Comparison of ENCODE assay signal across 25 mouse cellular contexts in genomic region chr3:127711536-127711935, GRCm38 (mm10).
DNase-seq lines count a peak whose midpoint lies in the region; ATAC-seq and TF ChIP-seq lines count a peak whose summit lies in the region.
"Had no signal": no experiment of that assay in that cellular context is flagged by ENCODE, and none has a peak within 500 bp of the region (broad histone marks: within the 10 kb centered on the region; RNA-seq: fewer than 3 reads in every experiment).

No protein-coding gene starts in this region.

- H3K4me1 ChIP-seq in forebrain, embryonic 13.5 days = peaks cover 34% of the 10 kb centered on the region
- peaks cover 14% of the 10 kb centered on the region for H3K4me1 ChIP-seq in forebrain, embryonic 11.5 days (replicated peaks; ENCODE audit: control insufficient read depth, insufficient read depth, low read length)
- no peaks in the 10 kb centered on the region for H3K4me1 ChIP-seq in kidney, adult 2 months (ENCODE audit: control insufficient read depth, insufficient read depth, low read length)
- H3K4me1 ChIP-seq in kidney, embryonic 15.5 days = no peaks in the 10 kb centered on the region
- H3K4me1 ChIP-seq: embryonic facial prominence, embryonic 15.5 days; heart, embryonic 10.5 days; heart, embryonic 13.5 days had no signal

- H3K9ac ChIP-seq in forebrain, embryonic 13.5 days = no peak overlapping the region
- H3K9ac ChIP-seq in forebrain, embryonic 11.5 days (ENCODE audit: low read length) = no peak overlapping the region
- H3K9ac ChIP-seq in kidney, embryonic 15.5 days = no peak overlapping the region
- H3K9ac ChIP-seq: embryonic facial prominence, embryonic 12.5 days; embryonic facial prominence, embryonic 15.5 days; heart, embryonic 13.5 days; hindbrain, embryonic 14.5 days had no signal

- no peak overlapping the region for H3K4me3 ChIP-seq in forebrain, embryonic 13.5 days
- H3K4me3 ChIP-seq in forebrain, embryonic 11.5 days (ENCODE audit: low read depth, low read length) = no peak overlapping the region
- H3K4me3 ChIP-seq in kidney, adult 2 months (ENCODE audit: insufficient read depth, low read depth, low read length) = no peak overlapping the region
- H3K4me3 ChIP-seq in kidney, embryonic 15.5 days (replicated peaks) = no peak overlapping the region
- H3K4me3 ChIP-seq: embryonic facial prominence, embryonic 12.5 days; embryonic facial prominence, embryonic 15.5 days; heart, adult 2 months; heart, embryonic 10.5 days; heart, embryonic 13.5 days had no signal

- WGBS in forebrain, embryonic 13.5 days = 84% methylated on average over 3 of the region's 3 CpGs
- 86% methylated on average over 3 of the region's 3 CpGs for WGBS in forebrain, embryonic 11.5 days
- 61% methylated on average over 3 of the region's 3 CpGs for WGBS in kidney, adult 2 months
- 87% methylated on average over 3 of the region's 3 CpGs for WGBS in kidney, embryonic 15.5 days

- ATAC-seq in forebrain, embryonic 13.5 days = no peak
- ATAC-seq in forebrain, embryonic 11.5 days (replicated peaks; ENCODE audit: low FRiP score) = no peak
- ATAC-seq in kidney, embryonic 15.5 days (replicated peaks; ENCODE audit: low FRiP score) = no peak
- ATAC-seq: CD4-positive, CD25-positive, alpha-beta regulatory T cell, adult 4 months; hindbrain, postnatal 0 days; inflammation-experienced regulatory T-cells, adult 6 months had no signal

- no peak overlapping the region for H3K4me2 ChIP-seq in forebrain, embryonic 13.5 days
- H3K4me2 ChIP-seq in forebrain, embryonic 11.5 days (ENCODE audit: low read depth, low read length, severe bottlenecking) = no peak overlapping the region
- no peak overlapping the region for H3K4me2 ChIP-seq in kidney, embryonic 15.5 days
- H3K4me2 ChIP-seq: embryonic facial prominence, embryonic 12.5 days; embryonic facial prominence, embryonic 15.5 days; heart, embryonic 13.5 days; hindbrain, embryonic 14.5 days had no signal

- no peak for TF ChIP-seq POLR2A in kidney, adult 2 months (IDR thresholded peaks at IDR 0.05; ENCODE audit: low read depth, low read length)

- TF ChIP-seq CTCF in kidney, adult 2 months (conservative IDR thresholded peaks at IDR 0.05; ENCODE audit: insufficient read depth, insufficient read length, low read depth, low read length) = no peak

- H3K36me3 ChIP-seq in forebrain, embryonic 13.5 days (ENCODE audit: poor library complexity, severe bottlenecking) = no peaks in the 10 kb centered on the region
- H3K36me3 ChIP-seq in forebrain, embryonic 11.5 days (ENCODE audit: control insufficient read depth, insufficient read depth, low read length) = no peaks in the 10 kb centered on the region
- H3K36me3 ChIP-seq in kidney, adult 2 months (ENCODE audit: control insufficient read depth, insufficient read depth, low read length) = no peaks in the 10 kb centered on the region
- no peaks in the 10 kb centered on the region for H3K36me3 ChIP-seq in kidney, embryonic 15.5 days
- H3K36me3 ChIP-seq: embryonic facial prominence, embryonic 12.5 days; embryonic facial prominence, embryonic 15.5 days; heart, embryonic 10.5 days; heart, embryonic 13.5 days had no signal

- H3K9me3 ChIP-seq in forebrain, embryonic 13.5 days (replicated peaks) = no peaks in the 10 kb centered on the region; the same call in 1 of the 2 replicates
- H3K9me3 ChIP-seq in forebrain, embryonic 11.5 days (ENCODE audit: control insufficient read depth, low read length) = no peaks in the 10 kb centered on the region
- no peaks in the 10 kb centered on the region for H3K9me3 ChIP-seq in kidney, embryonic 15.5 days (replicated peaks)
- H3K9me3 ChIP-seq: embryonic facial prominence, embryonic 12.5 days; embryonic facial prominence, embryonic 15.5 days; heart, embryonic 10.5 days; heart, embryonic 13.5 days had no signal

- H3K27me3 ChIP-seq in forebrain, embryonic 13.5 days = peaks cover 55% of the 10 kb centered on the region
- H3K27me3 ChIP-seq in forebrain, embryonic 11.5 days (ENCODE audit: control insufficient read depth, insufficient read depth, low read length) = peaks cover 30% of the 10 kb centered on the region
- no peaks in the 10 kb centered on the region for H3K27me3 ChIP-seq in kidney, adult 2 months (replicated peaks; ENCODE audit: control insufficient read depth, insufficient read depth, low read length)
- H3K27me3 ChIP-seq in kidney, embryonic 15.5 days = 0 out of 2 replicates have a peak, but pooled peaks cover 3% of the 10 kb centered on the region
- H3K27me3 ChIP-seq: embryonic facial prominence, embryonic 15.5 days; heart, embryonic 13.5 days had no signal

- DNase-seq in forebrain, embryonic 11.5 days (ENCODE audit: low spot score) = no peak
- peak; percentile 78 for DNase-seq in kidney, adult 2 months
- DNase-seq in kidney, postnatal 10 days = no peak
- peak; percentile 25 to 35 for DNase-seq in kidney, postnatal 36 days
- DNase-seq: adrenal gland, adult 2 months; adrenal gland, postnatal 14 days; cerebellum, adult 11 months; cerebellum, adult 2 months; cerebellum, adult 9-11 months; cerebellum, postnatal 25 days; gastrocnemius, postnatal 10 days; gastrocnemius, postnatal 36 days; heart, adult 2 months; heart, postnatal 14 days; heart, postnatal 4 days had no signal

- peak overlapping the region; percentile 14; the same call in 1 of the 2 replicates for H3K27ac ChIP-seq in forebrain, embryonic 13.5 days
- H3K27ac ChIP-seq in forebrain, embryonic 11.5 days (ENCODE audit: low read depth, low read length) = no peak overlapping the region
- no peak overlapping the region; the same call in 1 of the 2 replicates for H3K27ac ChIP-seq in kidney, adult 2 months (ENCODE audit: insufficient read depth, low read depth, low read length)
- no peak overlapping the region for H3K27ac ChIP-seq in kidney, embryonic 15.5 days
- H3K27ac ChIP-seq: embryonic facial prominence, embryonic 12.5 days; embryonic facial prominence, embryonic 15.5 days; heart, adult 2 months; heart, embryonic 10.5 days; heart, embryonic 13.5 days; hindbrain, embryonic 14.5 days; hindbrain, postnatal 0 days had no signal

Comparison
In these comparisons a context has a peak if more than half of its experiments do, and no peak if none do; other contexts are left out.
1. DNase-seq: peak in kidney, adult 2 months (single experiment) and kidney, postnatal 36 days (2 of 2); none in forebrain, embryonic 11.5 days (single experiment) and kidney, postnatal 10 days (single experiment).